Mouse (Mus musculus): Measurements from ENCODE around the gene Bcas1.

DNA sequence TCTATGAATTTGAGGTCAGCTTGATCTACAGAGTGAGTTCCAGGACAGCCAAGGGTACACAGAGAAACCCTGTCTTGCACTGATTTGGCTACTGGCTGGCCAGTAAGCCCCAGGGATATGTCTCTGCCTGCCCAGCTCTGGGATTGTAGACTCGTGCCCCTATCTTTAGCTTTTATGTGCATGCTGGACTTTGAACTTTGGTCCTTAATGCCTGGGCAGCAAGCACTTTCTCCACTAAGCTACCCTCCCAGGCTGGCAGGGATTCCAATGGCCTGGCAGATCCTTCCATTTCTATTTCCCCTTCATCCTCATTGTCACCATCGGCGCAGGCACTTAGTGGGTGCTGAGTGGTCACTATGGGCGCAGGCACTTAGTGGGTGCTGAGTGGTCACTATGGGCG, 92.5 kb downstream of the Bcas1 start:
- TF ChIP-seq TCF12 (IDR thresholded peaks at IDR 0.05; ENCODE audit: insufficient read depth, poor library complexity, severe bottlenecking): no peak
- TF ChIP-seq POLR2A (IDR thresholded peaks at IDR 0.05; ENCODE audit: insufficient read length, low read depth): no peak
- TF ChIP-seq CEBPB (IDR thresholded peaks at IDR 0.05; ENCODE audit: insufficient read depth, poor library complexity, severe bottlenecking): no peak
- no peak for TF ChIP-seq MYOD1 (IDR thresholded peaks at IDR 0.05; ENCODE audit: control insufficient read depth in 1 of 3, insufficient read length in 2 of 3, low read depth in 2 of 3)
- TF ChIP-seq E2F4 (IDR thresholded peaks at IDR 0.05; ENCODE audit: insufficient read depth): no peak
- no peak for TF ChIP-seq MAX (IDR thresholded peaks at IDR 0.05; ENCODE audit: low read depth)
- TF ChIP-seq POLR2AphosphoS2 (IDR thresholded peaks at IDR 0.05; ENCODE audit: insufficient read length, low read depth): no peak
- no peak for TF ChIP-seq MYOG (IDR thresholded peaks at IDR 0.05; ENCODE audit: control insufficient read depth in 1 of 3, insufficient read depth in 1 of 3, insufficient read length in 2 of 3, low read depth in 2 of 3)

All from myocyte (in vitro differentiated cells).